Mouse (Mus musculus) right cerebral cortex, postnatal 36 days (tissue): ENCODE data around the gene Trim29.

Experiments used
- DNase-seq, 2 experiments: peaks; one replicate each; pipeline ENCODE4 v3.0.0; 2022; ENCODE audit warnings: low spot score in 2 of 2, mixed read lengths in 1 of 2

Trim29 gene

GRCm38 (mm10) chr9:43310538-43310937 lies at the start of gene Trim29:
Trim29 (plus strand) TSS chr9:43310848.
- DNase-seq, result no peak

- no peak for DNase-seq
These were observed 49.3 kb upstream of the Trim29 start for GRCm38 (mm10) chr9:43261124-43261907.

GRCm38 (mm10) chr9:43261941-43262340 lies 48.7 kb upstream of the Trim29 start:
- DNase-seq, result no peak

- DNase-seq, result no peak
These were observed 48.3 kb upstream of the Trim29 start for GRCm38 (mm10) chr9:43262390-43262789.

- DNase-seq, result no peak
These were observed 47.7 kb upstream of the Trim29 start for GRCm38 (mm10) chr9:43262811-43263550.

GRCm38 (mm10) chr9:43263946-43264451 lies 46.6 kb upstream of the Trim29 start:
- DNase-seq, result no peak

GRCm38 (mm10) chr9:43265194-43265593 lies 45.5 kb upstream of the Trim29 start:
- DNase-seq, result no peak

GRCm38 (mm10) chr9:43267357-43267756 lies 43.3 kb upstream of the Trim29 start:
- no peak for DNase-seq

GRCm38 (mm10) chr9:43269166-43269565 lies 41.5 kb upstream of the Trim29 start:
- DNase-seq, result peak in 1 of 2 experiments; percentile 25

- DNase-seq, result peak; percentile 39 to 48
These were observed 39.9 kb upstream of the Trim29 start for GRCm38 (mm10) chr9:43270723-43271252.

GRCm38 (mm10) chr9:43271761-43272518 lies 38.7 kb upstream of the Trim29 start:
- no peak for DNase-seq

- DNase-seq, result no peak
These were observed 36.9 kb upstream of the Trim29 start for GRCm38 (mm10) chr9:43273735-43274134.

GRCm38 (mm10) chr9:43284284-43284683 lies 26.4 kb upstream of the Trim29 start:
- DNase-seq, result peak; percentile 55 to 68

GRCm38 (mm10) chr9:43285281-43285680 lies 25.4 kb upstream of the Trim29 start:
- no peak for DNase-seq

GRCm38 (mm10) chr9:43286870-43287269 lies 23.8 kb upstream of the Trim29 start:
- no peak for DNase-seq

- no peak for DNase-seq
These were observed 17.6 kb upstream of the Trim29 start for GRCm38 (mm10) chr9:43293058-43293457.

- DNase-seq, result peak; percentile 21 to 39
These were observed 10.3 kb upstream of the Trim29 start for GRCm38 (mm10) chr9:43300394-43300793.

GRCm38 (mm10) chr9:43302989-43303388 lies 7.7 kb upstream of the Trim29 start:
- no peak for DNase-seq

GRCm38 (mm10) chr9:43305882-43306281 lies 4.8 kb upstream of the Trim29 start:
- no peak for DNase-seq

GRCm38 (mm10) chr9:43309087-43309872 lies 1.4 kb upstream of the Trim29 start:
- no peak for DNase-seq

- peak in 1 of 2 experiments; percentile 66 for DNase-seq
These were observed 1.5 kb downstream of the Trim29 start for GRCm38 (mm10) chr9:43312190-43312589.
